Mouse (Mus musculus) kidney, postnatal 36 days (tissue): ENCODE results near the gene Synpo2.

Experiments used
- DNase-seq, 2 experiments: peaks; one replicate each; pipeline ENCODE4 v3.0.0; 2021 to 2022; ENCODE audit warnings: mixed read lengths in 2 of 2

Gene Synpo2

DNA sequence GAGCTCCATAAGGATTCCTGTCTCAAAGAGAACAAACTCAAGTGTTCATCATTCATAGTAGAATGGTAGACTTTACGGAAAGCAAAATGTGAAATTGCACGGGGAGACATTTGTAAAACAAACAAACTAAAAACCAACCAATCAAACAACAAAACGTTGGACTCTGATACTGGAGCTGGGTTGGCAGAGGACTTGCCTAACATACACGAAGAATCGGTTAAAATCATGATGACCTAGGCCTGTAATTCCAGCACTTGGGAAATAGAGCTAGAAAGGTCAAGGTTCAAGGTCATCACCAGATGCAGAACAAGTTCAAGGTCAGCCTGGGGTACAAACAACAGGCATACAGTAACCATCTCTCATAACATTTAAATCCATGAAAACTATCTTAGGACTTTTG, 147.7 kb downstream of the Synpo2 start:
- DNase-seq, result no peak

GRCm38 (mm10) chr3:123085871-123086501, 150.0 kb downstream of the Synpo2 start:
- peak; percentile 50 to 53 for DNase-seq

GRCm38 (mm10) chr3:123081665-123082064, 154.3 kb downstream of the Synpo2 start:
- DNase-seq, result no peak

DNA sequence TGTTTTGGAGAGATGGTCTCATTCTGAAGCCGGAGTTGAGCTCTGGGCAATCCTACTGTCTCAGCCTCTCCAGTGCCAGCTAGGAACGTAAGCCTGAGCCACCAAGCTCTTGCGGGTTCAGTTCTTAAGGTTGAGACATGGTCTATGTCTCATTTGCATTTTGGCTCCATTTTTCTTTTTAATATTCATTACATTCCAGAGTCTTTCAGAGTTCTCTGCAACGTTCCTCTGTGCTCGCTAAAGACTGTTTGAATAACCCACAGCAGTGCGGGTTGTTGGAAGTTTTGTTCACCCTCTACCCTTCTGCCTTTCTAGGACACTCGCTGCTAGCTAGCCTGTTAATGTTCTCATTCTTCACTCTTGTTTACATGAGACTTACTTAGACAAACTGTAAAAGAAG, 155.0 kb downstream of the Synpo2 start:
- DNase-seq, result peak in 1 of 2 experiments; percentile 55

- DNase-seq, result no peak
Measured at GRCm38 (mm10) chr3:123080017-123080725, 155.8 kb downstream of the Synpo2 start.

- DNase-seq, result no peak
Measured at GRCm38 (mm10) chr3:123075759-123076158, 160.2 kb downstream of the Synpo2 start.

DNA sequence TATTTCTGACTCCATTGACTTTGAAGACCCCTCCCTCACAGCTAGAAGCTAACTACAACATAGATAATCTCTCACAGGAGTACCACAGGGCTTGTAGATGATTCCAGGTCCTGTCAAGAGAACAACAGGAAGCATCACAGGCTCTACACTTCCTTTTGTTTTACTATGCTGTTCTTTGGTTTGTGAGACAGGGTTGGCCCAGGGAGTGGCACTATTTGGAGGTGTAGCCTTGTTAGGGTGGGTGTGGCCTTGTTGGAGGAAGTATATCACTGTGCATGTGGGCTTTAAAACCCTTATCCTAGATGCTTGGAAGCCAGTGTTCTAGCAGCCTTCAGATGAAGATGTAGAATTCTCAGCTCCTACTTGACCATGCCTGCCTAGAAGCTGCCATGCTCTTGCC, 160.9 kb downstream of the Synpo2 start:
- DNase-seq, result no peak

DNA sequence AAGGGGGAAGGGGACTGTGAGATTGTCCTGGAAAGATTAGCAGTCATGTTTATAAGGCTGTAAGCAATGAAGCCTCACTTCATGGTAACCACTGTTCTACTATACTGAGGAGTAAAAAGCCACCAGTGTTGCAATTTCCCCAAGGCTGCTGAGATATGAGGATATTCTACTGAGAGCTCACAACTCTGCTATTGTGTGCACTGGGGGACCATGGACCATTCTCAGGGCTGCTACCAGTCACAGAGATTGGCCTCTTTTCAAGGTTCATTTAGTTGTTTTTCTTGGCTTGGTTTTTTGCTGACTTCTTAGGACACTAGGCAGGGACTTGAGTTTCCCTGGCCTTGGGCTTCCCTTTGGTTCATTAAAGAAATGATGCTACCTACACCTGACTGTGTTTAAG, 162.6 kb downstream of the Synpo2 start:
- peak; percentile 20 to 28 for DNase-seq

- DNase-seq, result no peak
Measured at GRCm38 (mm10) chr3:123072472-123072871, 163.5 kb downstream of the Synpo2 start.

DNA sequence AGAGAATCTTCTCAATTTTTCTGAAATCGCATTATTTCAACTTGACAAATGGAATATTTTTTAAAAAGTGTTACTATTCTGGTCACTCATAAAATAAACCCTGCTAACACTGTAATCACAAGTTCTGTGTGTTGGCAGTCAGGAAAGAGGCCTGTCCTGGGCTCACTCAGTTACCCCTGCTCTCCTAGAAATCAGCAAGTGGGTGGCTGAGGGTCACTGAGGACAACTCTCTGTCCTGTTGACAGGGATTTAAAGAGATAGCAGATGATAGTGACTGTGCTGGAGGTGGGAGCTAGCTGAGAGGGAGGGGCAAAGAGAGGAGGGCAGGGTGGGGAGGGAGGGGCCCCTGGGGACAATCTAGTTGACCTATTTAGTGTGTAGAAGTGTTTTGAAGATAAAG, 165.0 kb downstream of the Synpo2 start:
- no peak for DNase-seq

GRCm38 (mm10) chr3:123066836-123067235, 169.1 kb downstream of the Synpo2 start:
- peak in 1 of 2 experiments; percentile 33 for DNase-seq

DNA sequence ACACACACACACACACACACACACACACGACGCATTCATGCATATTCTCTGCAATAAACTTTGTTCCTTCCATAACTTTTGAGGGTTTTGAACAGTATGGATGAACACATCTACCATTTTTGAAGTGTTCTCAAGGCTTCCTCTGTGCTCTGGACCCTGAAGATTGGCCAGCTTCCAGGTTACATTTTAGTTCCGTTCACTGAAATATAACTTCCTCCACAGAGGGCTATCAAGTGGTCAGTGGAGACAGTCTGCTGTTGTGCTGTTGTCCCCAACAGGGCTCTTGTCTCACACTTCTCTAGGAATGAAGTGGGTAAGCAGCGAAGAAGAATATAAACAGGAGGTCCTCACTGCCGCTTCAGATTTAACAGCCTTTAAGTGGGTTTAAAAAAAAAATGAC, 170.5 kb downstream of the Synpo2 start:
- DNase-seq, result peak in 1 of 2 experiments; percentile 26

- no peak for DNase-seq
Measured at GRCm38 (mm10) chr3:123064186-123064585, 171.8 kb downstream of the Synpo2 start.

GRCm38 (mm10) chr3:123061931-123062330, 174.0 kb downstream of the Synpo2 start:
- no peak for DNase-seq

- DNase-seq, result no peak
Measured at GRCm38 (mm10) chr3:123058832-123059231, 177.1 kb downstream of the Synpo2 start.

DNA sequence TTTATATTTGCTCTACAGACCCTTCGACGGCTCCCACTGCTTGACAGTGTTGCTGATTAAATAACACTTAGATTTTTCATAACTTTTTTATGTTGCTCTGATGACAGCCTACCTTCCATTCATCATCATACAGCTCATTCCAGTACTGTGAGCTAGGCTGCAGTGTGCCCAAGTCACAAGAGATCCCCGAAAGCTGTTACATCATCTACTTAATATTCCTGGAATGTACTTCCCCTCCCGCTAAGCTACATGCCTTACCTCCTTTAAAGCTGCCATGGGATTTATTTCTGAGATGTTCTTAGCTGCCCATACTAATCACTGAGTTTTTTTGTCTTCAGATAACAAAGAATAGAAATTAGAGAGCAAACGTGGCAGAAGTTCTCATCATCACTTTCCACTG, 181.8 kb downstream of the Synpo2 start:
- DNase-seq, result peak in 1 of 2 experiments; percentile 25

DNA sequence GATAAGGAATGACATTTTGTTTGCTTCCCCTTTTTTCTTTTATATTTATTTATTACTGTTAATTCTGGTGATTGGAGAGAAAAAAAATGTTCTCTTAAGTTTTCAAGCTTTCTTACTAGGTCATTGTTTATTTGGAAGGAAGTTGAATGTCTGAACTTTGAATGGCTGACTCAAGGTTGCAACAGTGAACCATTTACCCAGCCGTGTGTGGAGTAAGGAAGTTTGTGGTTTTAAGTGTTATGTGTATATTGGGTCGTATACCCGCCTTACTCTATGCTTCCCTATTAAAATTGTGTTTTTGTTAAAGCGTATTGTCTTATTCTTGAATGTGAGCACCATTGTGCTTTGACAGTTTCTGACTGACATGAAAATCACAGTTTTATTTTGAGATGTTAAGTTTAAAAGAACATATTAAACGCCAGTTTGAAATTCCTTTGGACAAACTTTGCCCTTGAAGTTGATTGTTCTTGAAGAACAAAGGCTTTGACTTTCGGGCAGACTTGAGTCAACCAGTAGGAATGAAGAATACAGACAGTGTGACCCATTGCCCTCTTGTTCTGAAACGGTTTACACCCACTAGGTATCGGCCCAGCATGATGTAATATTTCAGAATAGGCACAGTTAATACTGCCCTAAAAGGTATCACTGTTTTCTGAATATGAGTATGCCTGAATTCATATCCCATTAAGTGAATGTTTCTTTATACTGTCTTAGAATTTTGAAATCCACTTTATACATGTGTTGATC, 182.6 kb downstream of the Synpo2 start:
- DNase-seq, result peak; percentile 18 to 29

GRCm38 (mm10) chr3:123042308-123042707, 193.6 kb downstream of the Synpo2 start:
- DNase-seq, result no peak

DNA sequence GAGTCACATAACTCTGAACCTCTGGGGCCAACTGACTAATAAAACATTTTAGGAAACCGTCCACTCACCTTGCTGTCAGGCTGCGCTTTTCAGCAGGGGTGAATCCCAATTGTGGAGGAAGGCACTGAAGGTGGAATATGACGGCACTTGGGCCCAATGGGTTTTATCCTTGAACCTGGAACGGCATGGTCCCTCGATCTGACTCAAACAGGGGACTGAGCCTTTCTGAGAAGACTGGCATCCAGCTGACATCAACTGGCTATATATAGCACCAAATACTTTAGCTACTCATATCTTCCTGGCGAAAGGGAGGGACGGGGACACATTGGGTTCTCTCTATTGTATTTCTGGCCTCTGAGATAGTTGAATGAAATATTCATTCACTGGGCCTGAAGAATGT, 201.2 kb downstream of the Synpo2 start, which contains the start of gene Myoz2:
Myoz2 (minus strand) TSS at position 264 of the 400 bp plus-strand sequence.
- no peak for DNase-seq

- DNase-seq, result no peak
Measured at GRCm38 (mm10) chr3:123033804-123034203, 202.1 kb downstream of the Synpo2 start.
